12 mouse cellular contexts compared by ENCODE assay signal in the genomic region with DNA sequence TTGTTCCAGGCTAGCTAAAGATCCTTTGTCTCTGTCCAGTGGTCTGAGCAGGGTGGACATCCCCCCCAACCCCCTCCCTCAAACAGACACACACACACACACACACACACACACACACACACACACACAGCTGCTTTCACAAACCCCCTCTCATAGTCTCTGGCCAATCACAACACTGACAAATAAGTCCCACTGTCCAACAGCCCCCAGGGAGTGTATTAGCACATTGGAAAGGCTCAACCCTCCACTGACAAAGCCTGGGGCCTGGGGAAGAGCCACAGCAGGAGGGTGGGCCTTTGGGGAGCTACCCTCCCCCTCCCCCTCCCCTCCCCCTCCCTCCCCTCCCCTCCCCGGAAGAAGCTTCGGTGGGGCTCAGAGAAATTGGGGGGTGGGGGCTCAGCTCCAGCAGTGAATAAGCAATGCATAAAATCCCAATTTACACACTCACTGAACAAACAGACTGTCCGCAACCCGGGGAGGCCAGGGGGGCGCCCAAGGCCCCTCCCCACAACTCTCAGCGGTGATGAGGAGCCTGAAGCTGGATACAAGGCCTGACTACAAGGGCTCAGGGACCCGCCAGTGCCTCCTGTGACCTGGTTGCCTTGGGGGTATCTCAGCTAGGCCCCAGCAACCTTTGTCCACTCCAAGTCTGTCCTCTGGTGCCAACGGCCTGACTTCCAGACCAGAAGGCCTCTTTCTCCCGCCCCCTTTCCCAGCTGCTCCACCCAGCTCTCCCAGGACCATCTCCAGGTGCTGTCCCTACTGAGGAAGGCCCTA. TPM values are rescaled to one million over a fixed set of nuclear protein-coding genes. Genes with fewer than 3 reads are reported as not detected.
DNase-seq lines count a peak whose midpoint lies in the region; ATAC-seq lines count a peak whose summit lies in the region.
"Had no signal": no experiment of that assay in that cellular context is flagged by ENCODE, and none has a peak within 500 bp of the region (broad histone marks: within the 10 kb centered on the region; RNA-seq: fewer than 3 reads in every experiment).

No protein-coding gene starts in this region.

- H3K36me3 ChIP-seq in heart, embryonic 16.5 days (ENCODE audit: control insufficient read depth, insufficient read depth): no peaks in the 10 kb centered on the region
- no peaks in the 10 kb centered on the region for H3K36me3 ChIP-seq in embryonic facial prominence, embryonic 12.5 days
- H3K36me3 ChIP-seq in neural tube, embryonic 11.5 days (ENCODE audit: control insufficient read depth, insufficient read depth, low read length): no peaks in the 10 kb centered on the region
- H3K36me3 ChIP-seq: liver, embryonic 15.5 days had no signal

- H3K9me3 ChIP-seq in heart, embryonic 16.5 days (replicated peaks; ENCODE audit: control insufficient read depth, low read length): no peaks in the 10 kb centered on the region
- no peaks in the 10 kb centered on the region for H3K9me3 ChIP-seq in embryonic facial prominence, embryonic 12.5 days
- no peaks in the 10 kb centered on the region for H3K9me3 ChIP-seq in neural tube, embryonic 11.5 days (ENCODE audit: control insufficient read depth, low read length)
- H3K9me3 ChIP-seq: liver, embryonic 15.5 days had no signal

- no peak for ATAC-seq in heart, embryonic 16.5 days (replicated peaks; ENCODE audit: extremely low read depth, insufficient read depth, low FRiP score)
- no peak for ATAC-seq in embryonic facial prominence, embryonic 12.5 days (ENCODE audit: insufficient number of reproducible peaks, insufficient read depth, low FRiP score, low TSS enrichment)
- ATAC-seq in neural tube, embryonic 11.5 days (ENCODE audit: insufficient read depth, low FRiP score, low TSS enrichment): peak; percentile 66

- no peak overlapping the region for H3K4me2 ChIP-seq in heart, embryonic 16.5 days (ENCODE audit: low read depth, low read length)
- 0 out of 2 replicates have a peak overlapping the region, but pooled peaks have one; percentile 18 for H3K4me2 ChIP-seq in embryonic facial prominence, embryonic 12.5 days (replicated peaks)
- peak overlapping the region; percentile 20 for H3K4me2 ChIP-seq in neural tube, embryonic 11.5 days (ENCODE audit: low read depth)
- H3K4me2 ChIP-seq: liver, embryonic 15.5 days had no signal

- no peak for DNase-seq in heart, adult 9 months (ENCODE audit: low spot score in 2 of 2)
- DNase-seq in kidney, adult 18-20 months: peak; percentile 48
- DNase-seq in neural tube, embryonic 11.5 days (ENCODE audit: low spot score): peak; percentile 60
- no peak for DNase-seq in layer of hippocampus, postnatal 14 days (ENCODE audit: low spot score in 2 of 2)
- DNase-seq in c-Kit-positive CD71-positive TER-119-positive erythroid progenitor cells, embryonic 14.5 days (ENCODE audit: low spot score): no peak
- DNase-seq in cerebellum, adult 18-20 months: no peak
- DNase-seq: gastrocnemius, postnatal 10 days had no signal

- H3K27me3 ChIP-seq in heart, embryonic 16.5 days (ENCODE audit: control insufficient read depth, insufficient read depth, low read length): no peaks in the 10 kb centered on the region; the same call in 1 of the 2 replicates
- no peaks in the 10 kb centered on the region for H3K27me3 ChIP-seq in embryonic facial prominence, embryonic 12.5 days
- no peaks in the 10 kb centered on the region for H3K27me3 ChIP-seq in neural tube, embryonic 11.5 days (ENCODE audit: control insufficient read depth, insufficient read depth, low read length)
- H3K27me3 ChIP-seq: liver, embryonic 15.5 days had no signal

- no peak overlapping the region for H3K9ac ChIP-seq in heart, embryonic 16.5 days (ENCODE audit: low read length)
- H3K9ac ChIP-seq in embryonic facial prominence, embryonic 12.5 days: peak overlapping the region; percentile 21; the same call in 1 of the 2 replicates
- H3K9ac ChIP-seq in neural tube, embryonic 11.5 days (ENCODE audit: low read length): peak overlapping the region; percentile 38
- H3K9ac ChIP-seq: liver, embryonic 15.5 days had no signal

- peaks cover 16% of the 10 kb centered on the region for H3K4me1 ChIP-seq in heart, embryonic 16.5 days (ENCODE audit: control insufficient read depth, insufficient read depth, low read length)
- H3K4me1 ChIP-seq in embryonic facial prominence, embryonic 12.5 days: peaks cover 75% of the 10 kb centered on the region
- H3K4me1 ChIP-seq in neural tube, embryonic 11.5 days (ENCODE audit: control insufficient read depth, insufficient read depth, low read length): peaks cover 77% of the 10 kb centered on the region

- WGBS in heart, embryonic 16.5 days: 59% methylated on average over 7 of the region's 9 CpGs
- WGBS in embryonic facial prominence, embryonic 12.5 days: 18% methylated on average over 7 of the region's 9 CpGs
- 12% methylated on average over 7 of the region's 9 CpGs for WGBS in neural tube, embryonic 11.5 days

- H3K27ac ChIP-seq in heart, embryonic 16.5 days (ENCODE audit: low read length): peak overlapping the region; percentile 40; the same call in 1 of the 2 replicates
- H3K27ac ChIP-seq in embryonic facial prominence, embryonic 12.5 days: peak overlapping the region; percentile 51
- H3K27ac ChIP-seq in neural tube, embryonic 11.5 days (ENCODE audit: low read depth, low read length): peak overlapping the region; percentile 85
- H3K27ac ChIP-seq: liver, embryonic 15.5 days had no signal

- H3K4me3 ChIP-seq in heart, embryonic 16.5 days (ENCODE audit: low read length): no peak overlapping the region
- H3K4me3 ChIP-seq in embryonic facial prominence, embryonic 12.5 days: no peak overlapping the region
- H3K4me3 ChIP-seq in neural tube, embryonic 11.5 days (ENCODE audit: low read depth, low read length): no peak overlapping the region
- H3K4me3 ChIP-seq: liver, embryonic 15.5 days had no signal

RNA-seq across cellular contexts. Expression of a gene that starts 11.3 kb away (rescaled TPM):
- polyA plus RNA-seq in heart, embryonic 16.5 days (2015; fragmentation: Nextera tagmentation; extraction: Ambion mirVana): 0.10 and 0.12 TPM in 2 replicates
- 0.36 and 0.38 TPM in 2 replicates for polyA plus RNA-seq in embryonic facial prominence, embryonic 12.5 days (2016; fragmentation: Nextera tagmentation; extraction: Ambion mirVana)
- polyA plus RNA-seq in neural tube, embryonic 11.5 days (2014; fragmentation: Nextera tagmentation; extraction: Ambion mirVana): 1.6 and 1.7 TPM in 2 replicates
- 1 to 10 TPM; 1.1 to 1.2 TPM for total RNA-seq in layer of hippocampus, postnatal 14 days (2021)

RNA-seq across cellular contexts. Expression of a gene that starts 19.9 kb away (rescaled TPM):
- polyA plus RNA-seq in heart, embryonic 16.5 days (2015; fragmentation: Nextera tagmentation; extraction: Ambion mirVana): not detected in 2 replicates
- not detected in 2 replicates for polyA plus RNA-seq in embryonic facial prominence, embryonic 12.5 days (2016; fragmentation: Nextera tagmentation; extraction: Ambion mirVana)
- polyA plus RNA-seq in neural tube, embryonic 11.5 days (2014; fragmentation: Nextera tagmentation; extraction: Ambion mirVana): not detected in 2 replicates
- total RNA-seq in layer of hippocampus, postnatal 14 days (2021): not detected
- total RNA-seq: gastrocnemius, postnatal 10 days; layer of hippocampus, adult 8-10 months; neutrophil, adult 5-6 weeks had no signal
- polyA plus RNA-seq: liver, embryonic 15.5 days had no signal

RNA-seq across cellular contexts. Expression of a gene that starts 48.4 kb away (rescaled TPM):
- not detected in 2 replicates for polyA plus RNA-seq in heart, embryonic 16.5 days (2015; fragmentation: Nextera tagmentation; extraction: Ambion mirVana)
- not detected in 2 replicates for polyA plus RNA-seq in embryonic facial prominence, embryonic 12.5 days (2016; fragmentation: Nextera tagmentation; extraction: Ambion mirVana)
- polyA plus RNA-seq in neural tube, embryonic 11.5 days (2014; fragmentation: Nextera tagmentation; extraction: Ambion mirVana): not detected in 2 replicates
- not detected for total RNA-seq in layer of hippocampus, postnatal 14 days (2021)
- total RNA-seq: gastrocnemius, postnatal 10 days; neutrophil, adult 5-6 weeks had no signal
- polyA plus RNA-seq: liver, embryonic 15.5 days had no signal

Comparison
In these comparisons a context has a peak if more than half of its experiments do, and no peak if none do; other contexts are left out.
1. DNase-seq: peak in kidney, adult 18-20 months (single experiment) and neural tube, embryonic 11.5 days (single experiment); none in heart, adult 9 months (0 of 2), layer of hippocampus, postnatal 14 days (0 of 2), c-Kit-positive CD71-positive TER-119-positive erythroid progenitor cells, embryonic 14.5 days (single experiment) and cerebellum, adult 18-20 months (0 of 2).
2. Peak in every context shown above with its lines, with median percentiles within 50 percentile points of each other: H3K27ac ChIP-seq.